Mouse (Mus musculus) kidney, embryonic 15.5 days (tissue): Measurements from ENCODE around the gene Focad. TPM values are rescaled to one million over a fixed set of nuclear protein-coding genes. Genes with fewer than 3 reads are reported as not detected.

Experiments
- ATAC-seq: fragments of 200-750 bp; cut with Nextera tagmentation; replicated peaks from 2 replicates; pipeline ENCODE4 v1.8.0; 2017; ENCODE audit warnings: moderate TSS enrichment; ENCODE audit not compliant: low FRiP score
- H3K27ac ChIP-seq: fragments of 300-500 bp; sonication (generic); 2 replicates; pipeline ENCODE4 v1.5.1; 2015; ENCODE audit warnings: mild to moderate bottlenecking, inconsistent platforms
- H3K27me3 ChIP-seq: fragments of 300-500 bp; sonication (generic); 2 replicates; pipeline ENCODE4 v1.6.1; 2015; ENCODE audit warnings: inconsistent platforms
- H3K36me3 ChIP-seq: fragments of 300-500 bp; sonication (generic); 2 replicates; pipeline ENCODE4 v1.6.1; 2015; ENCODE audit warnings: inconsistent platforms
- H3K4me1 ChIP-seq: fragments of 300-500 bp; sonication (generic); 2 replicates; pipeline ENCODE4 v1.6.1; 2015; ENCODE audit warnings: inconsistent platforms
- H3K4me2 ChIP-seq: fragments of 300-500 bp; sonication (generic); 2 replicates; pipeline ENCODE4 v1.6.1; 2015; ENCODE audit warnings: moderate library complexity, mild to moderate bottlenecking, inconsistent platforms
- H3K4me3 ChIP-seq: fragments of 300-500 bp; sonication (generic); replicated peaks from 2 replicates; pipeline ENCODE4 v1.5.1; 2015; ENCODE audit warnings: mild to moderate bottlenecking, inconsistent platforms
- H3K9ac ChIP-seq: fragments of 300-500 bp; sonication (generic); 2 replicates; pipeline ENCODE4 v1.6.1; 2015; ENCODE audit warnings: mild to moderate bottlenecking, inconsistent platforms
- H3K9me3 ChIP-seq: fragments of 300-500 bp; sonication (generic); replicated peaks from 2 replicates; pipeline ENCODE4 v1.6.1; 2016; ENCODE audit warnings: inconsistent platforms
- WGBS: fragments of 180-500 bp; shearing (Covaris S2); methylation state at CpG from one replicate; pipeline ENCODE4 v1.1.7; 2015; ENCODE audit warnings: mixed read lengths; 5-methylcytosine and 5-hydroxymethylcytosine counted together
- polyA plus RNA-seq: library from polyadenylated mRNA; unstranded; fragments of >200 nt; fragmentation: Nextera tagmentation; extraction: Ambion mirVana; gene quantifications from 2 replicates; pipeline ENCODE4 v1.2.1, GENCODE M21; 2015

Focad gene
- polyA plus RNA-seq, 1 experiment from 2014 or later: 15.0 TPM

- no peak overlapping the region for H3K27ac ChIP-seq
- H3K4me2 ChIP-seq: no peak overlapping the region
- no peak overlapping the region for H3K9ac ChIP-seq
- no peak overlapping the region for H3K4me3 ChIP-seq
- no peaks in the 10 kb centered on the region for H3K4me1 ChIP-seq
- no peaks in the 10 kb centered on the region for H3K36me3 ChIP-seq
- no peaks in the 10 kb centered on the region for H3K9me3 ChIP-seq
- ATAC-seq: no peak
- H3K27me3 ChIP-seq: no peaks in the 10 kb centered on the region
- 81% methylated on average over 6 of the region's 6 CpGs for WGBS
Observed at GRCm38 (mm10) chr4:88157644-88158043, 63.2 kb downstream of the Focad start.

- WGBS: 91% methylated on average over 5 of the region's 5 CpGs
- Histone ChIP-seq H3K27me3 (no peaks in the 10 kb centered on the region), H3K27ac (no peak overlapping the region), H3K4me2 (no peak overlapping the region), H3K9me3 (no peaks in the 10 kb centered on the region), H3K9ac (no peak overlapping the region), H3K4me3 (no peak overlapping the region), H3K36me3 (no peaks in the 10 kb centered on the region), H3K4me1 (no peaks in the 10 kb centered on the region)
- no peak for ATAC-seq
Observed at GRCm38 (mm10) chr4:88159256-88159655, 64.8 kb downstream of the Focad start.

GRCm38 (mm10) chr4:88159700-88160099, 65.3 kb downstream of the Focad start:
- Histone ChIP-seq H3K27me3 (no peaks in the 10 kb centered on the region), H3K27ac (no peak overlapping the region), H3K4me3 (no peak overlapping the region), H3K36me3 (no peaks in the 10 kb centered on the region), H3K9ac (no peak overlapping the region), H3K9me3 (no peaks in the 10 kb centered on the region), H3K4me1 (no peaks in the 10 kb centered on the region), H3K4me2 (no peak overlapping the region)
- 69% methylated on average over 6 of the region's 6 CpGs for WGBS
- ATAC-seq: no peak

DNA sequence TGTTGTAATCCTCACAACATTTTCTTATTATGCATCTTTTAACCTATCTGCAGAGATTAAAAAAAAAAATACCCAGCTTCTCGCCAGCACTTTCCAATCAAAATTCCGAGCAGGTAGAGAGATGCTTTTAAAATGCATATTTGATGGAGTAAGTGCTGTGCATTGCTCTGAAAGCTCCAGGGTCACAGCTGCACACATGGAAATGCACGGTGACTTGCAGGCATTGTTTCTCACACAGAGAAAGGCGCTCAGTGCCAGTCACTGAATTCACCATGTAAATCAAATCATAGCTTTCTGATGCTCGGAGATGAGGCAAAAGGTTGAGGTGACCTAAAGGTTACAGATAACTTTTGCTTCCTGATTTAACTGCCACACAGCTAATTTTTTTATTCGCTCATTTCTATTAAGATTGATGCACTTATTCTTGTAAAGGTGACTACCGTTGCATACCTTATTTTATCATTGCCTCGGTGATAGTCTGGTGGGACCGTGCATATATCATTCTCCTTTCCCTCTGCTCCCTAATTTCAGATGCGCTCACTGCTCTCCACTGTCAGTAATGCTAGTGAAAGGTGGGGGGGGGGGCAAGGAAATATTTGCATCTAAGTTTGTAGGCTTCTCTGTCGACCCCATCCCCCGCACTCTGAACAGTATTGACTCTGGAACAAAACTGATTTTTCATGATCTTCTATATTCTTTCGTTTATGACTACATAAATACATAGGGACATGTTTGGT, 69.2 kb downstream of the Focad start:
- H3K9me3 ChIP-seq: no peaks in the 10 kb centered on the region
- H3K4me3 ChIP-seq: no peak overlapping the region
- no peaks in the 10 kb centered on the region for H3K27me3 ChIP-seq
- no peak overlapping the region for H3K9ac ChIP-seq
- WGBS: 81% methylated on average over 13 of the region's 13 CpGs
- H3K4me1 ChIP-seq: no peaks in the 10 kb centered on the region
- ATAC-seq: no peak
- H3K27ac ChIP-seq: no peak overlapping the region
- no peaks in the 10 kb centered on the region for H3K36me3 ChIP-seq
- no peak overlapping the region for H3K4me2 ChIP-seq

GRCm38 (mm10) chr4:88167008-88167862, 72.8 kb downstream of the Focad start:
- ATAC-seq: no peak
- WGBS: 78% methylated on average over 7 of the region's 7 CpGs
- H3K9me3 ChIP-seq: no peaks in the 10 kb centered on the region

GRCm38 (mm10) chr4:88175058-88175974, 80.9 kb downstream of the Focad start:
- peak; percentile 86 for ATAC-seq
- no peak overlapping the region for H3K9ac ChIP-seq
- no peak overlapping the region for H3K4me2 ChIP-seq
- no peak overlapping the region for H3K4me3 ChIP-seq
- WGBS: 47% methylated on average over 6 of the region's 6 CpGs
- H3K27me3 ChIP-seq: no peaks in the 10 kb centered on the region
- peak overlapping the region; percentile 6; the same call in 1 of the 2 replicates for H3K27ac ChIP-seq
- no peaks in the 10 kb centered on the region for H3K36me3 ChIP-seq
- H3K9me3 ChIP-seq: no peaks in the 10 kb centered on the region
- peaks cover 8% of the 10 kb centered on the region; the same call in 1 of the 2 replicates for H3K4me1 ChIP-seq

More at GRCm38 (mm10) chr4:88167008-88167862, 72.8 kb downstream of the Focad start:
- Histone ChIP-seq H3K4me1 (peaks cover 7% of the 10 kb centered on the region; the same call in 1 of the 2 replicates), H3K36me3 (no peaks in the 10 kb centered on the region), H3K27me3 (no peaks in the 10 kb centered on the region), H3K9ac (no peak overlapping the region), H3K4me2 (no peak overlapping the region), H3K4me3 (no peak overlapping the region), H3K27ac (no peak overlapping the region)

- Histone ChIP-seq H3K36me3 (0 out of 2 replicates have a peak, but pooled peaks cover 3% of the 10 kb centered on the region), H3K27ac (no peak overlapping the region), H3K4me3 (no peak overlapping the region), H3K9ac (no peak overlapping the region), H3K4me1 (peaks cover 8% of the 10 kb centered on the region; the same call in 1 of the 2 replicates), H3K4me2 (no peak overlapping the region), H3K9me3 (no peaks in the 10 kb centered on the region), H3K27me3 (no peaks in the 10 kb centered on the region)
- WGBS: 65% methylated on average over 2 of the region's 2 CpGs
- no peak for ATAC-seq
Observed at GRCm38 (mm10) chr4:88179296-88179695, 84.9 kb downstream of the Focad start.

DNA sequence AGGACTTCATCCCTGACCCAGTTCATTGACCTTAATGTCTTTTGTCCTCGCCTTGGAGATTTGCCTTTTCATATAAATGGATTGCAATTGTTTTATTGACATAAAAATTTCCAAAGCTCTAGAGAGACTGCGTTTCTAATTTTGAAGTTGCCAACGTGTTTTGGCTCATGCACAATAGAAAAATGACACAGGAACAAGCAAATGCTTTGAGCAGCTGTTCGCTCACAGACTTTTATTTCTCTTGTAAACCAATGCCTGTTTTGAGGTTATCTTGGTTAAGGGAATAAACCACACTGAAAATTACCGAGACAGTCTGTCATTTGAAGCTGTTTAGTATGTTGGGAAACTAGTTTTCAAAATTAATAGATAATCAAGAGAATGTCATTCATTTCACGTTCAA, 89.9 kb downstream of the Focad start:
- Histone ChIP-seq H3K4me1 (no peaks in the 10 kb centered on the region), H3K9me3 (no peaks in the 10 kb centered on the region), H3K4me3 (no peak overlapping the region), H3K9ac (no peak overlapping the region), H3K27ac (no peak overlapping the region), H3K27me3 (no peaks in the 10 kb centered on the region), H3K4me2 (no peak overlapping the region), H3K36me3 (0 out of 2 replicates have a peak, but pooled peaks cover 3% of the 10 kb centered on the region)
- ATAC-seq: no peak
- 71% methylated on average over 6 of the region's 6 CpGs for WGBS

DNA sequence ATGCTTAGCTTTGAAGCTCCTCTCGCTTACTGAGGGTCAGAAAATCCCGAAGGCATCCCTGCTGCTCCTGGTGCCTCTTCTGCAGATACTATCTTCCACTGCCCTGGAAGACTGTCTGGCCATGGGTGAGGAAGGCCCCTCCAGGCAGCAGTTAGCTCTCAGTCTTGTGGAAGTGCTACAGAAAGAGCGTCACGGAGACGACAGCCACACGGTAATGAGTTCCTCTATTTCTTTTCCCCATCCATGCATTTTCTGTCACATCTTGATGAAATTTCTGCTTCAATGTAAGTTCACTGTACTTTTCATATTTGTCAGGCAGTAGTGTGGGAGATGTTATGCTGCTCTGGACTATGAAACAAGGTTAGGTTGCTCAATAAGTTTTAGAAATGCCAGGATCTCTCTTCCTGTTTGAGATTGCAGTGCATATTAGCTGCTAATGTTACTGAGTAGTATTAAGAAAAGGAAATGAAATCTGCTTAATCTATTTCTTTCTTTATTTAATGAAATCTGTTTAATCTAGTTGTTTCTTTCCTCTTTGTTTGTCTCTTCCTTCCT, 91.5 kb downstream of the Focad start:
- Histone ChIP-seq H3K4me3 (no peak overlapping the region), H3K9ac (no peak overlapping the region), H3K4me1 (no peaks in the 10 kb centered on the region), H3K27me3 (no peaks in the 10 kb centered on the region), H3K4me2 (no peak overlapping the region), H3K36me3 (0 out of 2 replicates have a peak, but pooled peaks cover 3% of the 10 kb centered on the region), H3K9me3 (no peaks in the 10 kb centered on the region), H3K27ac (no peak overlapping the region)
- WGBS: 80% methylated on average over 6 of the region's 6 CpGs
- no peak for ATAC-seq

DNA sequence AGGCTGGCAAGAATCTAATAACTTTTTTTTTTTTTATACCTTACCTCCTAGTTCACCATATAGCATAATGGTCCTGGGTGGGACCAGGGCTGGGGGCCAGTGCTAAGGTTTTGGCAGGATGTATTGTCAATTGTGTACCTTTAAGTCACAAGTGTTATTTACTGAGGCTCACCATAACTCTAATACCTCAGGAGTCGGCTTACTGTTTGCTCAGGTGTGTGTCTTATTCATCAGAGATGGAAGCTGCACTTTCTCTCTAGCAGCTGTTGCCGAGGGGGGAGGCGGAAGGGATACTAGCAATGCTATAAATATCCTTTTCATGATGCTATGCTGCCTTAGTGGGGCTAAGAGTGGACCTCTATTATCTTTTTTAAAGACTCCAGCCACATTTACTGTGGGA, 93.2 kb downstream of the Focad start:
- no peak overlapping the region for H3K4me3 ChIP-seq
- H3K27ac ChIP-seq: no peak overlapping the region
- no peak for ATAC-seq
- H3K4me1 ChIP-seq: no peaks in the 10 kb centered on the region
- no peak overlapping the region for H3K9ac ChIP-seq
- H3K4me2 ChIP-seq: no peak overlapping the region
- 0 out of 2 replicates have a peak, but pooled peaks cover under 1% of the 10 kb centered on the region for H3K36me3 ChIP-seq
- H3K27me3 ChIP-seq: no peaks in the 10 kb centered on the region
- no peaks in the 10 kb centered on the region for H3K9me3 ChIP-seq
- 35% methylated on average over 3 of the region's 3 CpGs for WGBS

- H3K9ac ChIP-seq: no peak overlapping the region
- no peak overlapping the region for H3K27ac ChIP-seq
- no peaks in the 10 kb centered on the region for H3K4me1 ChIP-seq
- H3K36me3 ChIP-seq: no peaks in the 10 kb centered on the region
- no peaks in the 10 kb centered on the region for H3K27me3 ChIP-seq
- 78% methylated on average over 1 of the region's 1 CpGs for WGBS
- H3K4me2 ChIP-seq: no peak overlapping the region
- no peaks in the 10 kb centered on the region for H3K9me3 ChIP-seq
- no peak for ATAC-seq
- H3K4me3 ChIP-seq: no peak overlapping the region
Observed at GRCm38 (mm10) chr4:88189495-88189894, 95.1 kb downstream of the Focad start.
